Mouse (Mus musculus): ENCODE data around the gene Pgm2l1.

The Pgm2l1 gene

GRCm38 (mm10) chr7:100295745-100296144, 68.6 kb downstream of the Pgm2l1 start:
- no peak for DNase-seq (ENCODE audit: low spot score)

DNA sequence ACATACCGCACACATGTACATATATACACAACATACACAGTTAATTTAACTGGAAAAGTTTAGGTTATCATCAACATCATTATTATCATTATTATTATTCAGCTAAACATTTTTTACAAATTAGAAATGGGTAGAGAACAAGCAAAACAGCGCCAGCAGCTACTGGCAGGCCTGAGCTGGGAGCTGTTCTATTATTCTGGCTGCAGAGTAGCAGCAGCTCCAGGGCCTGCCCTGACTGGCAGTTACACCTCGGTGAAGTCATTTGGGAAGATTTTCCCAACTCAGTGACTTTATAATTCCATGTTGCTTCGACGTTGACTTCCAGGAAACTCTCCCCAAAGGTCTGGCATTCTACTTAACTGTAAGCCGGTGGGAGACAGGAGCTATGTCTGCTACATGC, 69.5 kb downstream of the Pgm2l1 start:
- DNase-seq (ENCODE audit: low spot score): no peak

DNA sequence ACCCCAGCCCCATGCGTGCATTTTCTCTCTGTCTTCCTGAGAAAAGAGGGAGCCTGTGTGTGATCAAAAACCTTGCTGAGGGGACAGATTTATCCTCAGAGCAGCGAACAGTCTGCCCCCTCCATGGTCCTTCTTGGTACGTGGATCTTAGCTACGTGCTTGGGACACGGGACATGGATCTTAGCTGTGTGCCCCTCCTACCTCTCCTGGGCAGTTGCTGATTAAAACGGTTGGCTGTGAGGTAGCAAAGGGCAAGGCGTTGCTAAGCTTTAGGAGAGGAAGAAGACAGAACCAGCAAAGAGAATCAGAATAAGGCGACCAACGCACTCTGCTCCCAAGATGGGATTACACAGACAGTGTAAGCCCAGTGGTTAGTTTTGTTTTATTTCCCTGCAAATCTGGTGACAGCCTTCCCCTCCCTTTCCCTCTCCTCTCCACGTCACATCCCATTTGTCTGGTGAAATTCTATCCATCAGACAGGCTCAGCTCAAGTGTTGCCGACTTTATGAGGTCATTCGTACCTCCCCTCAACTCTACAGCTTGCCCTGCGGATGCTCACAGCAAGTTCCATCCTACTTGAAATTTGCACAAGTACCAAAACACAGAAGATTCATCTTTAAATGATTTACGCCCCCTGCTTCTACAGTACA, 71.8 kb downstream of the Pgm2l1 start:
- no peak for DNase-seq (ENCODE audit: low spot score)

DNA sequence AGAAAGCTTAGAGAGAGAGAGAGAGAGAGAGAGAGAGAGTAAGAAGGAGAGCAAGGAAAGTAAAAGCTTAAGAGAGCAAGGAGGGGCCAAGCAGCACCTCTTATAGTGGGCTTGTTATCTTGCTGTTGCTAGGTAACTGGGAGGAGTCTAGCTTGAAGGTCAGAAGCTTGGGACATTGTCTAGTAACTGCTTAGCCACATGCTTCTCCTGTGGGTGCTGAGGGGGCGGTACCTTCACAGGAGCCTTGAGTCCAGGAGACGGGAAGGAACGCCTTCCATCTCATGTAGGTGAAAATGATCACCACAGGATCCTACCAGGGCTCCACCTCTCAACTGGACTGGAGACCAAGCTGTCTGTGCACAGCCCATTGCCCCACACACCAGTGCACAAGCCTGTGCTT, 74.2 kb downstream of the Pgm2l1 start:
- DNase-seq (ENCODE audit: low spot score): no peak

- DNase-seq (ENCODE audit: low spot score): peak; percentile 66
Observed at GRCm38 (mm10) chr7:100302316-100302715, 75.1 kb downstream of the Pgm2l1 start.

DNA sequence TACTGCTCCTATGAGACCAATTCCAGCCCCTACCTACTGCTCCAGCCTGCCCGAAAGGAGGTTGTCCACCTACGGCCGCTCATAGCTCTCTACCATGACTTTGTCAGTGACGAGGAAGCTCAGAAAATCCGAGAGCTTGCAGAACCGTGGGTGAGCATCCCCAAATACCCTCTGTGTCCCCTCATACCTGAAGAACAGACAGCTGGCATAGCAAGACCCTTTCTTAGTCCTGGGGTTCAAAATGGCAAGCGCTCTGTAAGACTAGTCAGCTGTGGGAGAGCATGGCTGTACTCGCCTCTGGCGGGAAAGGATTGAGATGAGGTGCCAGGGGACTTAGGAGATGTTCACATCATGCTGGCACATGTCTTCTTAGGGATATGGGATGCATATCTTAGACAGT, 78.7 kb downstream of the Pgm2l1 start:
- DNase-seq (ENCODE audit: low spot score): no peak

- DNase-seq (ENCODE audit: low spot score): no peak
Observed at GRCm38 (mm10) chr7:100307872-100308653, 80.9 kb downstream of the Pgm2l1 start.

DNA sequence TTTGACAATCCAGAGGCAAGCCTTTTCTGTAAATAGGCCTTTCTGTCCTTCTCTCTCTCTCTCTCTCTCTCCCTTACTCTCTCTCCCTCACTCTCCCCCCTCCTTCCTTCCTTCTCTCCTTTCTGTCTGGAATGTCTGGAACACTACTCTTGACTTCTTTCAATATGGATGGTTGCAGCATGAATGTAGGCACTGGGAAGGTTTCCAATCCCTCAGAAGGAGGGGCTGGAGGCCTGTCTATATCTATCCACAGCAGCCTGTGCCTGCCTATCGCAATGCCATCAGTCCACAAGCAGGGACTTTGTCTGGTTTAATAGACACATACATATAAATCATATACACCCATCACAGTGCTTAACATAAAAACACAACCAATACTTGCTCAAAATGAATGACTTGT, 82.0 kb downstream of the Pgm2l1 start:
- peak; percentile 24 for DNase-seq (ENCODE audit: low spot score)

DNA sequence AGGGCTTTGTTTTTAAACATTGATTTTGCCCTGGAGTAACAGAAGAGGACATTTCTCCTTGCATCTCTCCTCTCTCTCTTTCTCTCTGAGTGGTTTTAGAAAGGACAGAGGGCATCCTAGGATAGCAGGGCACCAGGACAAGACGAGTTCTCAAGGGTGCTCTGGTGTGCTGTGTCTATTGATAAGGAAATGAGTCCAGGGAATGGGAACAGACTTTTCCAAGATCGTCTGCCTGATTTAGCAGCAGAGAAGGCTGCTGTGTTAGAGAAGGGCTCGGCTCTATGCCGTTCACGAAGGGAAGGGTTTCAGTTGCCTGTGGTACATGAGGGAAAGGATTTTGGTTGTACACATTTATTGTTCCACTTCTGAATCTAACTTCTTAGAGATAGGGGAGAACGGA, 82.5 kb downstream of the Pgm2l1 start:
- DNase-seq (ENCODE audit: low spot score): no peak

GRCm38 (mm10) chr7:100310290-100310689, 83.1 kb downstream of the Pgm2l1 start:
- DNase-seq (ENCODE audit: low spot score): no peak

DNA sequence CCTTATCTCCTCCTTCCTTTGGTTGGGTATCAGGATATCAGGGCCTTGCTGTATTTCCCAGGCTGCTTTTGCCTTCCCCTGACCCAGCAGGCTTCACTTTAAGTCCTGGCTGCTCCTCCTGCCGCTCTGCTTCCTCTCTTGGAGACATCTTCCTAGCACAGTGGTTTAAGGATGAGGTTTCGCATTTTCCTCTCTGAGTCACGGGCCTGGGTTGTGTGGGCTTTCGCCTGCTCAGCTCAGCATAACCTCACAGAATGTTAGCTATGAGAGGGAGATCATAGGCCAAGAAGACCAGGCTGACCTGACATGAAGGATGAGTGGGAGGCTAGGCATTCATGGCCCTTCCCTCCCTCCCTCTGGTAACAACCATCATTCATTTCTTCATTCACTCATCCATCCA, 85.5 kb downstream of the Pgm2l1 start:
- DNase-seq (ENCODE audit: low spot score): no peak

DNA sequence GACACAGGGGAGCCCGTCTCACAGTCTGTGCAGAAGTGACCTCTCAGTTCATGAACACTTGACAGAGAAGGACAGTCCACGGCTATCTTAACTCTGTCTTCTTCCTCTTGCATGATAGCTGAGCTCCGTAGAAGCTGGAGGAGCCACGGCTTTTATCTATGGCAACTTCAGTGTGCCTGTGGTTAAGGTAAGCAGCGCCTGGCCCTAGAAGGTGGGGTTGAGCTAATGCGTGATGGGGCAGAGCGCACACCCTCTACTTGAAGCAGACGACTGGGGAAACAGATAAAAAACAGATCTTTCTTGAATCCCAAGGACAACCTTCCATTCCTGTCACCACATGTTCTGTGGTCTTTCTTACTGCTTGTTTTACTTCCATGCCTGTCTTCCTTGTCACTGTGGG, 89.7 kb downstream of the Pgm2l1 start:
- no peak for DNase-seq (ENCODE audit: low spot score)

DNA sequence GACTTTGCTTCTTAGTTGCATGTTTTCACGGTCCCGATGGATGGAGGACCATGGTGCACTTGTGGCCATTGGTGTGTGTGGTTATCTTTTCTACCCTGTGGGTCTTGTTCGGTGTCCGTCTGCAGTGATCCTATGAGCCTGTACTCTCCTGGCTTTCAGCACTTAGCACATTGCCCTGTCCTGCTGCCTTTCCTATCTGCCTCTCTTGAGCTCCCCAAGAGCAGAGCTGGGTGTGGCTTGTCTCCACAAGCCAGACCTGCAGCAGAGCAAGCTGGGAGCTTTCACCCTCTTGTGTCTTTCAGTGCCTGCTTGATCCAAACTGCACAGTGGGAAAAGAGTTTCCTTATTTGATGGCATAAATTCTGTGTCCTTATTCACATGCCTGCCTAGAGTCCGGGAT, 90.3 kb downstream of the Pgm2l1 start:
- no peak for DNase-seq (ENCODE audit: low spot score)

DNA sequence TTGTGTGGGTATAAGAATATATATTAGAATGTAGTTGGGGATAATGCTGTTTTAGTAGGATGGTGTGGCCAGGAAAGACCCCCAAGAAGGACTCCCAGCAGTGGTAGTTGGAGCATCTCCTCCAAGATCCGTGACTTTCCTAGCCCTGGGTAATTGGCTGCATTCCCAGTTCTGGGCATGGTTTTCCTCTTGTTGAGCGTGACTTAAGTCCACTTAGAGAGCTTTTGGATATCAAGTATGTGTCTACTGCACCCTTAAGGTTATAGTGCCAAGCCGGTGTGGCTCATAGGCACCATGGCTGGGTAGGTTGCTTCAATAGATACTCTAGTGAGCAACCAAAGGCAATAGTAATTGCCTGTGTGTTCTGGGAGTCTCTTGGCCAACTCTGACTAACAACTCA, 96.5 kb downstream of the Pgm2l1 start:
- DNase-seq (ENCODE audit: low spot score): no peak

DNA sequence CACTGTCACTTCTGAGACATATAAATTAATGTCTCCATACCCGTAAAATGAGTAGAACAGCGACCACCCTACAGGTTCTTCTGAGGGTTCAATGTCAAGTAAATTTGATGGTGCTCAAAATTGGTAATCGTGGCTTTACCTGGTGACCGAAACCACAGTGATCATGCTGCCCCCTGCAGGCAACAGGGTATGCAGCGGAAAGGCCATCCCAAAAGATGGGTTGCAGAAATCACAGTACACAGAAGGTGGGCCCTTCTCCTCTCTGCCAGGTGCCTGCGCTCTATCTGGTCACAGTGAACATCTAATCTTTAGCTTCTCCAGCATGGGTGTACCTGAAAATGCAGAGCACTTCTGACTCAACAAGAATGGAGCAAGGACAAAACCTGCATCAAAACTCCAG, 98.3 kb downstream of the Pgm2l1 start:
- peak; percentile 13 for DNase-seq (ENCODE audit: low spot score)

DNA sequence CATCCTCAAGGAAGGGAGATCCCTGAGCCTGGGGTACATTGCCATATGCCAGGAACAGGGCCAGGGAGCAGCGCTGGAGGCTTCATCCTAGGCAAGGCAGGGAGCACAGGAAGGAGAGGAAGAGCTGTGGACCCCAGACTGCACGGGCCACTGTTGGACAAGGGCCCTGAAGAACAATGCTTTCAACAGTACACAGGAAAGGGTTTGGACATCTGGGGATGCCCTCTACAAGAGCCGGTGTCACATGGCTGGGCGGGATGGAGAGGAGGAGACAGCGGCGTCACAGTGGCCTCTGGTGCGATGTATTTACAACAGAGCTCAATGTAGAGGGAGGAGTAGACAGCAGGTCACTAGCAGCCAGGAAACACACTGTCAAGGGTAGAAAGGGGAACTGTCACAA, 100.3 kb downstream of the Pgm2l1 start:
- DNase-seq (ENCODE audit: low spot score): no peak
